Mouse (Mus musculus) regulatory T cell (primary cell): ENCODE measurements around the gene Iqgap2.

ENCODE experiments used
- in situ Hi-C: fragments of 300-600 bp; cut with MboI, MseI; formaldehyde crosslinking; loops from one replicate; pipeline ENCODE4 v1.15.1; 2025; ENCODE audit warnings: high pct_unique_total_duplicates

The Iqgap2 gene

GRCm38 (mm10) chr13:95778761-95779161 is 113.0 kb downstream of the Iqgap2 start:
- in situ Hi-C loops: no loop called here

- in situ Hi-C loops: no loop called here
Measured at GRCm38 (mm10) chr13:95777651-95778391, 113.9 kb downstream of the Iqgap2 start.

GRCm38 (mm10) chr13:95777237-95777636 is 114.5 kb downstream of the Iqgap2 start:
- in situ Hi-C loops: no loop called here

- in situ Hi-C loops: no loop called here
Measured at GRCm38 (mm10) chr13:95774966-95775696, 116.6 kb downstream of the Iqgap2 start.

GRCm38 (mm10) chr13:95765017-95765416 is 126.7 kb downstream of the Iqgap2 start:
- in situ Hi-C loops: loop anchor here (5.0 kb wide), 1 partner anchor 192 kb away; no protein-coding TSS in a partner anchor

DNA sequence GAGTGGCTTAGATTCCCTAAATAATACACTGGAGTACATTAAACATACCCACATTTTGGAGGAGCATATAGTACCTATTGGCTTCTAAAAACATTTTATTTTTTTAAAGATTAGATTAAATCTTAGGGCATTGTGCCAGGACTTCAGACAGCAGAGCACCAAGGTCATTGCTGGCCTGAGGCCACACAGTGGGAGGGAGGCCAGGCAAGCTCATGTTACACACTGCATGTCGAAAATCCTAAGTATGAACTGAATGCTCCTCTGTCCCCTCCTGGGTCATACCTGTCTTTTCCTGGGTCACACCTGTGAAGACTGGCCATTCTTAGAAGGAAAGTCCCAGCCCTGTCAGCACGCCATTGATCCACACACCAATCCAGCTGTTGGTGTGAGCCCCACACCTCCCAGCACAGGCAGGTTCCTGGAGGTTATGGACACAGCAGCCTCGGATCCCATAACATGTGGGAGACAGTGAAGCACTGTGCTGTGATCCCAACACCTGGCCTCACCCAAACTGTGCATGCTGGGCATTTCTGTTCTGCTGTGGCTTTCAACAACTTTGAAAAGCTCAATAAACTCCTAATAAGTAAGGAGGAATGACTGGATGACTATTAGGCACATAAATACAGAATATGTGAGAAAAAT is 127.7 kb downstream of the Iqgap2 start:
- in situ Hi-C loops: no loop called here

DNA sequence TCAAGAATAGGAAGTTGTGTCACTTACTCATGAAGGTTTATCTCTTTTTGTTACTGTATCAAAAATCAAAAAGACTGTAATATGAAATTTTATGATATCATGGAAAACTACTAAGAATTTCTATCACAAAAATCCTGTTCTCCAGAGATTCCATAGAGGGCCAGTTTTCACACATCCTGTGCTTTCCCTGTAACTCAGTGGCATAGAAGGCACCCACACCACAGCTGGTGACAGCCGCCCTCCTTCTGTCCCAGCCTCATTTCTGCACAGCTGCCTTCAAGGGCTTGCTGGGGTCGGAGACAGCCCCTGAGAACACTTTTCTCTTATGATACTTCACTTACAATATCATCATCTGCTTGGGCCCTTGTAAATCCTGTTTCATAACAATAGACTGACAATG is 131.9 kb downstream of the Iqgap2 start:
- in situ Hi-C loops: no loop called here

DNA sequence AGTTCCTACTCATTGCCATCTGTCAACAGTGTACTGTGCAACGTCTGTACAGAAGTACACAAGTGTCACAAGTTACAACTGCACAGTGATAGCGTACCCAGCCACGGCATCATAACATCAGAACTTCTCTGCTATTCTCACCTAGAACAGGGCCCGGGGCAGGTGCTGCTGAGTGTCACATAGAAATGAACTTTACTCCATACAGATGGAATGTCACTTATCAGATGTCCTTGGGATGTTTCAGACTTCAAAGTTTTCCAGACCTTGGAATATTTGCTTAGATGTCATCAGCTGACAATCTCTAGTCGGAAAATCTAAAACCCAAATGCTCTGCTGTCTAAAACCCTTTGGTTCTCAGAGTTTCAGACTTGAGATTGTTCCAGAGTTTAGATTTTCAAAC is 137.4 kb downstream of the Iqgap2 start:
- in situ Hi-C loops: no loop called here

GRCm38 (mm10) chr13:95752386-95752785 is 139.3 kb downstream of the Iqgap2 start:
- in situ Hi-C loops: no loop called here

- in situ Hi-C loops: no loop called here
Measured at GRCm38 (mm10) chr13:95747541-95747940, 144.2 kb downstream of the Iqgap2 start.

GRCm38 (mm10) chr13:95747101-95747500 is 144.6 kb downstream of the Iqgap2 start:
- in situ Hi-C loops: no loop called here

DNA sequence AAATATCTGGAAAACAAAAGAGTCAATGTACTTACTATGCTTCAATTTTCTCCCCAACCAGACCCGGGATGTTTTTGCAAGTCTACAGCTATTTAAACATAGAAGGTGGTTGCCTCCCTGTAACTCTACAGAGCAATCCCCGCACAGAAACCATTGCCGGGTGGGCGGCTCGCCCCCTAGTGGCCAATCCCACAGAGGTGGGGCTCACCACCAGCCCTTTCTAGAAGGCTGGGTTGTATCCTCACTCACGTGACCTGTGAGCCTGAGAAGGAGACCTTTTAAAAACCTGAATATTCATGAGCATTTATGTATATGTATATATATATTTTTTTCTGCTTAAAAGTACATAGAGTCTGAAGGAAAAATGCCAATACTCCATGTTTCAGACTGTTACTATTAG is 145.2 kb downstream of the Iqgap2 start:
- in situ Hi-C loops: no loop called here

DNA sequence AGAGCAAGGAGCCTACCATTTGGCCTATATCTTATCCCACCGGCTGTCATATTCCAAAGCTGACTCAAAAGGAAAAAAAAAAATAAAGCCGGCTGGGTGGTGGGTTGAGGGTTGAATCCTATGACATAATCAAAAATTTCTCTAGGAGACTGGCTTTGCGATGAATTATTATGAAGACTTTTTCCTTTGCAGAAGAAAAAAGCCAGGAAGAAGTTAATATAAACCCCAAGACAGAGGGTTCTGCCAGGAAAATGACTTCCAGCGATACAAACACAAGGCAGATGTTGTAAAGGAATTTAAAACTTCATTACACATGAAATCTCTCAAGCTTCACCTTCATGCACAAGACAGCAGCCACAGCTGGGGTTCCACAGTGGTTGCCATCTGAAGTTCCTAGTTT is 146.3 kb downstream of the Iqgap2 start:
- in situ Hi-C loops: no loop called here

DNA sequence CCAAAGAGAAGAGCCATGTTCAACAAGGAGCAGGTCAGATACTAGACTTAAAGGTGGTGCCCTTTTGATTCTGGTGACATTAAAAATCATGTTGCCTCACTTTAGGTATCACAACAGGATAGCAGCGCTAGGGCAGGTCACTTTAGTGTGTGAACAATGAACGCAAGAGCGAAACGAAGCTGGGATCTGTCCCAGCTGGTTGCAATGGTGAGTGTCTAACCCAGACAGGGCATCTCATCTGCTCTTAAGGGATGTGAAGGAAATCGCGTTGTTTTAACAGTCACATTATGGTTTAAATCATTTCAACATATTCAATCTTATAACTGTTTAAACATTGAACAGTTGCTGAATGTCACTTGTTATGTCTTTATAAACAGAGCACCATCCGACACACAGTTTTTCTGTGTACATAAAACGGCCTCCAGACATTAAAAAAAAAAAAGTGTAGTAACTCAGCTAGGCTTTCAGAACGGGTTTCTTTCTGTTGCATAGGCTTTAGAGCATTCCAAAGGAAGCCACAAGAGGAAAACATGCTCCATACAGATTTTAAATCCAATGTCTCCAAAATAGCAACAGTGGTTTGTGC is 148.7 kb downstream of the Iqgap2 start:
- in situ Hi-C loops: no loop called here

- in situ Hi-C loops: no loop called here
Measured at GRCm38 (mm10) chr13:95741813-95742689, 149.7 kb downstream of the Iqgap2 start.

- in situ Hi-C loops: no loop called here
Measured at GRCm38 (mm10) chr13:95739651-95740050, 152.1 kb downstream of the Iqgap2 start.

DNA sequence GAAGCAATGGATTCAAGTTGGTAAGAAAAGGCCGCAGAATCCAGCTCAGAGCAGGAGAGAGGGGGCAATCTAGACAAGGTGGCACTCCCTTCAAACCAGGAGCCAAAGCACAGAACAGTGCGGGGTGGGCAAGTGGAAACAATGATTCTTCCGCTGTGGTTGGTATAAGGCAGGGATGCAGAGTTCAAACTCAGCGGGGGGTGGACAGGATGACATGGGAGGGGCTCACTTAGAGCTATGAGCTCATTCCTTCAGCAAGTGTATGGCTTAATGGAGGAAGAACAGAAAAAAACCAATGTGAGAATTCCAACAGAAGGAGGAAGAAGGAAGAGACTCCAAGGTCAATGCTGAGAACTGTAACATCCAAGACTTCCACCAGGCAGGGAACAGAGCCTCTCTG is 161.2 kb downstream of the Iqgap2 start:
- in situ Hi-C loops: no loop called here

DNA sequence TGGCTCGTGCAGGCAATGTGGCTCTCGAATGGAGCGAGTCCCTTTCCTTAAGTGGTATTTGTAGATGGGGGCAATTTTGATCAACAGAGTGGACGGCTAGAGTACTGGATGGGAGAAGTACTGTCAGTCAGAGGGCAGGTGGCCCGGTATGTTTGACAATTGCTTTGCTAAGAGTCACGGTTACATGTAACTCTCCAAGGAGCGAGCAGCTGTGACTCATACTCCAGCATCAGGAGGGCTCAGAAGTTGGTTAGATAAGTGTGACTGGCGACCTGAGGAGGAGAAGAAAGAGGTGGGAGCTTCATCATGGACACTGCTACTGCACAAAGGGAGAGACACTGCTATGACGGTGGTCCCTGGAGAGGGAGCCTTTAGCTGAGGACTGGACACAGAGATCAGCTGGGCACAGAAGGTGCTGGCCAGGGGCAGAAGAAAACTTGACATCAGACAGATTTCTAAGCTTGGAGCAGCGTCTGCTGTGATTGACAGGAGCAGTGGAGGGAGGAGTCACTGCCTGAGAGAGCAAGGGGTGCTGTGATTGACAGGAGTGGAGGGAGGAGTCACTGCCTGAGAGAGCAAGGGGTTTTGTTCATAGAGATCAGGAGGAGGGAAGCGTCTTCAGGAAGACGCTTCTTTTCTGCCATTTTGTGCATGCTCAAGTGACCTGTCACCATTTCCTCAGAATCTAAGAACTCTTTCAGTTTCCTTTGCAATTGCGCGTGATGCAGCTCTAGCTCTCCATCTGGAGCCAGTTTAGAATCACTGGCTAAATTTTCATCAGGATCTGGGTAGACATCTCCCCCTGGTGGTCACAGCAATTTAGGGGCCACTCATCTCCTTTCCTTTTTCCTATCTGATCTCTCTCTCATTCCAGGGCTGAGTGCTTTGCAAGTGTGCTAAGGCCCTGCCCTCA is 172.1 kb downstream of the Iqgap2 start:
- in situ Hi-C loops: loop anchor here (5.0 kb wide), 1 partner anchor 157 kb away; no protein-coding TSS in a partner anchor

DNA sequence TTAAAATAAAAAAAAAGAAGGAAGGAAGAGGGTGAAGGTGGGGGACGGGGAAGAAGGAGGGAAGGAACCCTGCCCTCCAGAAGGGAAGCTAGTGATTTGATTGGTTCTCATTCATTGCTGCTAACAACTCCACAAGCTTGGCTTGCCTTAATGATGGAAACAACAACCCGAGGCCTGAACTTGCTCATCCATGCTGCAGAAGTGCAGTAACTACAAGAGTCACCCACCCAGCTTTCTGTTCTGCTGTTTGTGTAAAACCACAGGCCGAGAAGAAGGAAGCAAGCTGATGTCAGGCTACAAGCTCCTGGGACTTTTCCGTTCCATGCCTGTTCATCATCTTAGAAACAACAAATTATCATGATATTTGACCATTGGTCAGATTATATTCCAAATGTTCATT is 176.4 kb downstream of the Iqgap2 start:
- in situ Hi-C loops: loop anchor here (5.0 kb wide), 1 partner anchor 153 kb away; no protein-coding TSS in a partner anchor
